Mouse (Mus musculus) embryonic fibroblast, embryonic 13.5 days (primary cell): ENCODE results near the gene Rpap1.

Experiments used
- CTCF ChIP-seq: IDR thresholded peaks from 2 replicates; pipeline ENCODE4 v1.5.1; 2011; ENCODE audit warnings: mild to moderate bottlenecking, control low read depth, low read length, moderate library complexity, borderline replicate concordance; ENCODE audit not compliant: insufficient read depth
- POLR2A ChIP-seq: IDR thresholded peaks from 2 replicates; pipeline ENCODE4 v1.6.1; 2011; ENCODE audit warnings: low read depth, mild to moderate bottlenecking, control low read depth, low read length, moderate library complexity

DNA sequence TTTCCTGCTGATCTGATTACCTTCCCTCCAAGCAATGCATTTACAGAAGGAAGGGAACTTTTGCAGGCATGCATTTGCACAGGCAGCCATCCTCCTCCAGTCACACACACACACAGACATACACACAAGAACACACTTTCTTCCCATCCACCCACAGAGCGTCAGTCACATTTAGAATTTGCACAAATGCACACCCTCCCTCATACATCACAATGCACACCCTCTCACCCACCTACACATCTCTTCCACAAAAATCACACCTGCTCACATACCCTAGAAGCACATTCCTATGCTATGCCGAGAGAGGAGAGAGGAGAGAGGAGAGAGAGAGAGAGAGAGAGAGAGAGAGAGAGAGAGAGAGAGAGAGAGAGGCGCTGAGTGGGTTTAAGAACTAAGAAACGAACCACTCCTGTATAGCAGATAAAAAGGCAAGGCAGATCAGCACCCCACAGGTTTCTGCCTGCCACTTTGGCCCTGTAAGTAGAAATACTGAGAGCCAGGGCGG, 10.0 kb upstream of the Rpap1 start, which contains the start of gene Tyro3:
- TF ChIP-seq POLR2A (no peak), CTCF (no peak)
